Mouse (Mus musculus) kidney, adult 2 months (tissue): ENCODE results near the gene Cd207.
A peak's percentile ranks its signal among the peaks of the same experiment; 100 is the strongest.

Source experiments
- CTCF ChIP-seq: fragments of 200-500 bp; conservative IDR thresholded peaks from 2 replicates; pipeline ENCODE4 v1.5.1; 2011; ENCODE audit warnings: low read depth, mild to moderate bottlenecking, control low read depth, low read length, moderate library complexity, mixed read lengths; ENCODE audit not compliant: insufficient read depth, insufficient read length
- POLR2A ChIP-seq: fragments of 200-500 bp; IDR thresholded peaks from one replicate; pipeline ENCODE4 v1.6.1; 2011; ENCODE audit warnings: low read depth, low read length, control low read depth

DNA sequence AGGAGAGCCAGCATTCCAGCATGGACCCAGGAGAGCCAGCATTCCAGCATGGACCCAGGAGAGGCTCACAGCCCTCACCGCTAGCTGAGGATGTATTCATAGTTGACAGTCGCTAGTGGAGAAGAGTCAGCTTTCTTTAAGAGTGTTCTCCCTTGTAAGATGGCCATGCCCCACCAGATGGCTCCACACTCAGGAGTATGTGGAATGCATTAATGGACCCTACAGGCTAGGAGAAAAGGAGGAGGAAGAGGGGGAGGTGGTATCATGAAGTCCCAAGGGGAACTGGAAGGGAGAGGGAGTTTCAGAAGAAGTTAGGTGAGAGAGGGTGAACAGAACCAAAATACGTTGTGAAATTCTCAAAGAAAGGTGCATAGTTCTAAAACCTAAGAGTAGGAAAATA is 18.1 kb upstream of the Cd207 start:
- TF ChIP-seq CTCF, result 0 out of 2 replicates have a peak, but pooled peaks have one; percentile 14
- TF ChIP-seq POLR2A, result no peak
